Mouse (Mus musculus): ENCODE measurements around the gene Tpi1. TPM values are rescaled to one million over a fixed set of nuclear protein-coding genes. Genes with fewer than 3 reads are reported as not detected.
"Not testable (repeated sequence)": the region's sequence is repeated elsewhere in the genome, so short reads cannot be mapped to it uniquely, and the experiment has no call there.

Tpi1 gene
- polyA plus RNA-seq, 1 experiment from 2014 or later, result 537 TPM

- Histone ChIP-seq H3K4me2 (replicated peaks; ENCODE audit: low read depth) (no peak overlapping the region), H3K4me1 (replicated peaks; ENCODE audit: control insufficient read depth, insufficient read depth, low read length) (peaks cover 4% of the 10 kb centered on the region; the same call in 1 of the 2 replicates), H3K4me3 (ENCODE audit: low read depth, low read length) (no peak overlapping the region), H3K36me3 (ENCODE audit: control insufficient read depth, insufficient read depth) (no peaks in the 10 kb centered on the region), H3K9me3 (ENCODE audit: control insufficient read depth) (no peaks in the 10 kb centered on the region), H3K27ac (ENCODE audit: low read depth, low read length) (no peak overlapping the region), H3K9ac (ENCODE audit: low read depth, low read length) (no peak overlapping the region), H3K27me3 (replicated peaks; ENCODE audit: control insufficient read depth, insufficient read depth, low read length) (no peaks in the 10 kb centered on the region)
- TF ChIP-seq CTCF (IDR thresholded peaks at IDR 0.05; ENCODE audit: low read depth), result no peak
- 74% methylated on average over 3 of the region's 3 CpGs for WGBS
- ATAC-seq, result no peak
These were observed 9.8 kb downstream of the Tpi1 start for GRCm38 (mm10) chr6:124804341-124804740.

GRCm38 (mm10) chr6:124803691-124804090 lies 10.4 kb downstream of the Tpi1 start:
- not testable (repeated sequence) for H3K27me3 ChIP-seq (replicated peaks; ENCODE audit: control insufficient read depth, insufficient read depth, low read length); H3K4me2 ChIP-seq (replicated peaks; ENCODE audit: low read depth); H3K9ac ChIP-seq (ENCODE audit: low read depth, low read length); ATAC-seq; H3K9me3 ChIP-seq (ENCODE audit: control insufficient read depth); H3K4me3 ChIP-seq (ENCODE audit: low read depth, low read length); H3K27ac ChIP-seq (ENCODE audit: low read depth, low read length); H3K36me3 ChIP-seq (ENCODE audit: control insufficient read depth, insufficient read depth); H3K4me1 ChIP-seq (replicated peaks; ENCODE audit: control insufficient read depth, insufficient read depth, low read length)
- WGBS, result 97% methylated on average over 4 of the region's 4 CpGs

GRCm38 (mm10) chr6:124803061-124803460 lies 11.0 kb downstream of the Tpi1 start:
- H3K4me3 ChIP-seq (ENCODE audit: low read depth, low read length), result no peak overlapping the region
- no peaks in the 10 kb centered on the region for H3K27me3 ChIP-seq (replicated peaks; ENCODE audit: control insufficient read depth, insufficient read depth, low read length)
- no peaks in the 10 kb centered on the region for H3K36me3 ChIP-seq (ENCODE audit: control insufficient read depth, insufficient read depth)
- TF ChIP-seq CTCF (IDR thresholded peaks at IDR 0.05; ENCODE audit: low read depth), result no peak
- H3K4me2 ChIP-seq (replicated peaks; ENCODE audit: low read depth), result no peak overlapping the region
- ATAC-seq, result no peak
- peaks cover 4% of the 10 kb centered on the region; the same call in 1 of the 2 replicates for H3K4me1 ChIP-seq (replicated peaks; ENCODE audit: control insufficient read depth, insufficient read depth, low read length)
- no peak overlapping the region for H3K27ac ChIP-seq (ENCODE audit: low read depth, low read length)
- 74% methylated on average over 3 of the region's 3 CpGs for WGBS
- H3K9me3 ChIP-seq (ENCODE audit: control insufficient read depth), result no peaks in the 10 kb centered on the region
- no peak overlapping the region for H3K9ac ChIP-seq (ENCODE audit: low read depth, low read length)

- not testable (repeated sequence) for H3K4me1 ChIP-seq (replicated peaks; ENCODE audit: control insufficient read depth, insufficient read depth, low read length); H3K27ac ChIP-seq (ENCODE audit: low read depth, low read length); H3K4me3 ChIP-seq (ENCODE audit: low read depth, low read length); H3K36me3 ChIP-seq (ENCODE audit: control insufficient read depth, insufficient read depth); H3K27me3 ChIP-seq (replicated peaks; ENCODE audit: control insufficient read depth, insufficient read depth, low read length); H3K9me3 ChIP-seq (ENCODE audit: control insufficient read depth); H3K9ac ChIP-seq (ENCODE audit: low read depth, low read length)
- peak overlapping the region; percentile 37 for H3K4me2 ChIP-seq (replicated peaks; ENCODE audit: low read depth)
- WGBS, result 16% methylated on average over 4 of the region's 9 CpGs
- ATAC-seq, result 0 out of 2 replicates have a peak, but pooled peaks have one; percentile 23
These were observed 11.7 kb downstream of the Tpi1 start for GRCm38 (mm10) chr6:124802400-124802799.

GRCm38 (mm10) chr6:124796200-124796599 lies 17.9 kb downstream of the Tpi1 start:
- no peak for ATAC-seq
- H3K4me2 ChIP-seq (replicated peaks; ENCODE audit: low read depth), result no peak overlapping the region
- no peak for TF ChIP-seq CTCF (IDR thresholded peaks at IDR 0.05; ENCODE audit: low read depth)
- no peak overlapping the region for H3K27ac ChIP-seq (ENCODE audit: low read depth, low read length)
- H3K36me3 ChIP-seq (ENCODE audit: control insufficient read depth, insufficient read depth), result no peaks in the 10 kb centered on the region
- no peak overlapping the region for H3K4me3 ChIP-seq (ENCODE audit: low read depth, low read length)
- H3K9me3 ChIP-seq (ENCODE audit: control insufficient read depth), result no peaks in the 10 kb centered on the region
- H3K27me3 ChIP-seq (replicated peaks; ENCODE audit: control insufficient read depth, insufficient read depth, low read length), result no peaks in the 10 kb centered on the region
- no peaks in the 10 kb centered on the region for H3K4me1 ChIP-seq (replicated peaks; ENCODE audit: control insufficient read depth, insufficient read depth, low read length)
- H3K9ac ChIP-seq (ENCODE audit: low read depth, low read length), result no peak overlapping the region
- WGBS, result 60% methylated on average over 2 of the region's 2 CpGs

GRCm38 (mm10) chr6:124795781-124796180 lies 18.3 kb downstream of the Tpi1 start:
- H3K27ac ChIP-seq (ENCODE audit: low read depth, low read length), result no peak overlapping the region
- no peak for ATAC-seq

GRCm38 (mm10) chr6:124791911-124792310 lies 22.2 kb downstream of the Tpi1 start:
- H3K4me1 ChIP-seq (replicated peaks; ENCODE audit: control insufficient read depth, insufficient read depth, low read length), result no peaks in the 10 kb centered on the region
- H3K4me3 ChIP-seq (ENCODE audit: low read depth, low read length), result no peak overlapping the region
- no peak for ATAC-seq
- no peak overlapping the region for H3K9ac ChIP-seq (ENCODE audit: low read depth, low read length)
- H3K27me3 ChIP-seq (replicated peaks; ENCODE audit: control insufficient read depth, insufficient read depth, low read length), result no peaks in the 10 kb centered on the region
- no peaks in the 10 kb centered on the region for H3K36me3 ChIP-seq (ENCODE audit: control insufficient read depth, insufficient read depth)
- no peak overlapping the region for H3K4me2 ChIP-seq (replicated peaks; ENCODE audit: low read depth)
- TF ChIP-seq CTCF (IDR thresholded peaks at IDR 0.05; ENCODE audit: low read depth), result no peak
- WGBS, result 87% methylated on average over 3 of the region's 3 CpGs
- no peak overlapping the region for H3K27ac ChIP-seq (ENCODE audit: low read depth, low read length)
- H3K9me3 ChIP-seq (ENCODE audit: control insufficient read depth), result no peaks in the 10 kb centered on the region

More at GRCm38 (mm10) chr6:124795781-124796180, 18.3 kb downstream of the Tpi1 start:
- no peak overlapping the region for H3K4me3 ChIP-seq (ENCODE audit: low read depth, low read length)
- H3K36me3 ChIP-seq (ENCODE audit: control insufficient read depth, insufficient read depth), result no peaks in the 10 kb centered on the region
- TF ChIP-seq CTCF (IDR thresholded peaks at IDR 0.05; ENCODE audit: low read depth), result no peak
- no peaks in the 10 kb centered on the region for H3K9me3 ChIP-seq (ENCODE audit: control insufficient read depth)
- no peaks in the 10 kb centered on the region for H3K27me3 ChIP-seq (replicated peaks; ENCODE audit: control insufficient read depth, insufficient read depth, low read length)
- 64% methylated on average over 4 of the region's 4 CpGs for whole genome bisulfite sequencing
- H3K4me2 ChIP-seq (replicated peaks; ENCODE audit: low read depth), result no peak overlapping the region
- no peak overlapping the region for H3K9ac ChIP-seq (ENCODE audit: low read depth, low read length)
- no peaks in the 10 kb centered on the region for H3K4me1 ChIP-seq (replicated peaks; ENCODE audit: control insufficient read depth, insufficient read depth, low read length)

Data from intestine, postnatal 0 days (tissue).